Mouse (Mus musculus): ENCODE measurements at regions not wholly inside any gene's neighbourhood (a gene's known extent, or its start where the extent isn't known, plus 50 kb on each side); places are given as distances from the start of the nearest gene placed in this dataset.

DNA sequence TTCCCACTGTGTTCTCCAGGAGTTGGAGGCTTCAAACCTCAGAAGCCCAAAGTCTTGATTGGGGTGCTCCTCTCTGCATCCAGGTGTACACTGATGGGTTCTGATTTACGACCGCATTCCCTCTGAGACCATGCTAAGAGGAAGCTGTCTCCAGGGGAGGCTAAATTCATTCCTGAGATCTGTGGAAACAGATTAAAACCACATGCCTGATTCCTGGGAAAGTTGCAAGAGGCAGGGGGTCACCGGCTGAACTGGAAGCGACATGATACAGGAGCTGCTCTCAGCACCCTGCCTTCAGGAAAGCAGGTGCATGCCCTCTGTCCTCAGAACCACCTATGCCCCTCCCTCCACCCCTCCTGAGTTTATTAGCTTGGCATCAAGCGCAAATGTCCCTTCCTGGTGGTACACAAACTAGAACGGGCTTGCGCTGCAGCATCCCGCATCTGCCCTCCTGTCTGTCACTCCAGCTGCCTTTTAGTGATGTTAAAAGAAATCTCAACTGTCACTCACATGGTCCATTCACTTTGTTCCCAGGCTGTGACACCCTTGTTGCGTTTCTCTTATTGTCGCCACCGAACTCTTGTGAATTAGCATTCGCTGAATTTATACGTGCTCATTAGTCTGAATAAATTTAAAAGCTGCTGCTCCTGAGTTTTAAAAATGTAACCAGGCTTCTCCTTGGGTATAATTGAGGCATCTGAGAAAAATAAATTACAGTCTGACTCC lies 446.3 kb upstream of the 3110018I06Rik start:
- Histone ChIP-seq H3K9ac (ENCODE audit: low read depth, low read length) (no peak overlapping the region), H3K4me2 (ENCODE audit: low read depth, low read length) (no peak overlapping the region), H3K27ac (ENCODE audit: low read length) (no peak overlapping the region), H3K27me3 (ENCODE audit: control insufficient read depth, insufficient read depth, low read depth, low read length) (no peaks in the 10 kb centered on the region), H3K9me3 (replicated peaks; ENCODE audit: control insufficient read depth, low read length) (no peaks in the 10 kb centered on the region), H3K4me3 (ENCODE audit: low read depth, low read length) (no peak overlapping the region), H3K36me3 (ENCODE audit: control insufficient read depth, insufficient read depth) (no peaks in the 10 kb centered on the region), H3K4me1 (ENCODE audit: control insufficient read depth, low read depth, low read length) (no peaks in the 10 kb centered on the region)
- ATAC-seq (ENCODE audit: low read depth) = no peak
- WGBS (ENCODE audit: insufficient replicate concordance) = 69% methylated on average over 13 of the region's 13 CpGs

DNA sequence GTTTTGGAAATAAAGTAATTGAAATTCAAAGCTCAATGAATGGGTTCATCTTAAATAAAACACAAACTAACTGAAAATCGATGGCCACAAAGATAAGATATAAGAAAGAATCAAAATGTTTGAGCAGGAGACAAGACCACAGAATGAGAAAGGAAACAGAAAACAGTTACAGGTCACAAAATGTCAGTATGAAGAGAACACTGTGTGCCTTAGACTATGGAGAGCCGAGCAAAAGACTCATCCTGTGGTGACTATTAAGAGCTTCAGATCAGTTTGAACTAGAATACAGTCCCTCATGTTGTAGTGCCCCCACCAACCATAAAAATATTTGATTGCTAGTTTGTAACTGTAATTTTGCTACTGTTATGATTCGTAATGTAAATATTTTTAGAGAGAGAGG lies 441.9 kb upstream of the 3110018I06Rik start:
- Histone ChIP-seq H3K9me3 (replicated peaks; ENCODE audit: control insufficient read depth, low read length) (peaks cover 2% of the 10 kb centered on the region; the same call in 1 of the 2 replicates), H3K4me1 (ENCODE audit: control insufficient read depth, low read depth, low read length) (no peaks in the 10 kb centered on the region), H3K27ac (ENCODE audit: low read length) (no peak overlapping the region), H3K27me3 (ENCODE audit: control insufficient read depth, insufficient read depth, low read depth, low read length) (no peaks in the 10 kb centered on the region), H3K4me3 (ENCODE audit: low read depth, low read length) (no peak overlapping the region), H3K36me3 (ENCODE audit: control insufficient read depth, insufficient read depth) (no peaks in the 10 kb centered on the region), H3K9ac (ENCODE audit: low read depth, low read length) (no peak overlapping the region), H3K4me2 (ENCODE audit: low read depth, low read length) (no peak overlapping the region)
- 42% methylated on average over 3 of the region's 3 CpGs for WGBS (ENCODE audit: insufficient replicate concordance)
- no peak for ATAC-seq (ENCODE audit: low read depth)

DNA sequence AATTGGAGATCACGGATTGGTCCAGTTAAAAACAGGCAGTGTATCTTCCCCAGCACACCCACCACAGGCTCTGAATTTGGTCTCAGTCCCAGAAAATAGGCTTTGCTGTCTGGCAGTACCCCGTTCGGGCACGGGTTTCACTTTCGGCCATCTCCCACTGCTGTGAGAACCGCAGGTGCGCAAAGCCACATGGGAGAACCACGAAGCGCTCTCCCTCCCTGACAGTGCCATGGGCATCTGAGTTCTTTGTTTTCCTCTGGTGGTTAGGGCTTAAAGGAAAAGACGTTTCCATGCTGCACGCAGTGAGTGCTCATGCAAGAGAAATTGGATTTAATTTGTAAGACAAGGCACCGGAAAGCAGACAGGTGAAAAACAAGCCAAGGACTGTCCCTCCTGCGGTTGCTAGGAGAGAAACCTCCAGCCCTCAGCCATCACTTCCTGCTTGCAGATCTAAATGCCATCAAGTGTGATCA lies 441.3 kb upstream of the 3110018I06Rik start:
- peaks cover 3% of the 10 kb centered on the region; the same call in 1 of the 2 replicates for H3K9me3 ChIP-seq (replicated peaks; ENCODE audit: control insufficient read depth, low read length)
- no peak overlapping the region for H3K4me2 ChIP-seq (ENCODE audit: low read depth, low read length)
- H3K4me1 ChIP-seq (ENCODE audit: control insufficient read depth, low read depth, low read length) = no peaks in the 10 kb centered on the region
- WGBS (ENCODE audit: insufficient replicate concordance) = 72% methylated on average over 13 of the region's 13 CpGs
- H3K27me3 ChIP-seq (ENCODE audit: control insufficient read depth, insufficient read depth, low read depth, low read length) = no peaks in the 10 kb centered on the region
- H3K9ac ChIP-seq (ENCODE audit: low read depth, low read length) = no peak overlapping the region
- H3K27ac ChIP-seq (ENCODE audit: low read length) = no peak overlapping the region
- no peak overlapping the region for H3K4me3 ChIP-seq (ENCODE audit: low read depth, low read length)
- no peaks in the 10 kb centered on the region for H3K36me3 ChIP-seq (ENCODE audit: control insufficient read depth, insufficient read depth)
- ATAC-seq (ENCODE audit: low read depth) = no peak

DNA sequence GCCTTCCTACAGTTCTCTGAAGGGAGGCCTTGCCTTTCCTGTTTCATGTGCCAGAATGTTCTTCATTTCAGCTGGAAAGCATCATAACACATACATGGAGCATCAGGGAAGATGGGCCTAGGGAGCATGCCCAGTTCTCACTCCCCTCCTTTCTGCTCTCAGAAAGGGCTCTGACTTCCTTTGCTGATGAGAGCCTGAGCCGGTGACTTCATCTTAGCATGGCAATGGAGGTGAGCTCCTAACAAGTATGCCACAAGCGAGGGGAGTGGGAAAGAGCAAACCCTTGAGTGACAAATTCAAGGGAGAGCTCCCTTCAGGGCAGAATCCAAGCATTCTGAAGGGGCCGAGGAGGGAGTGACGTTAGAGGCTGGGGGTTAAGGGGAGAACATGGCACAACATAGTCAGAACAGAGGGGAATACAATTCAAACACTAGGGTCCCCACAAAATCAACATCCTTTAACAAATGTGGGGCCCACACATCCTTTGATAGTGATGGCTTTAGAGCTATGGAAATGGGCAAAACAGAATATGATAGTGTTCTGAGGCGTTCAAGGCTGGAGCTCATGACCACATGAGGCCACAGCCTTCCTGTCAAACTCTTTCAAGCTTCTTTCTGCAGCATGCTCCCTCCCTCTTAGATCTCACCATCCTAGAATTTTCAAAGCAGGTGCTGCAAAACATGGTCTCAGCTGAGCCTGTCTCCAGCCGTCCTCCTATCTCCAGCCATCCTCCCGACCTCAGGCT lies 437.4 kb upstream of the 3110018I06Rik start:
- Histone ChIP-seq H3K4me1 (ENCODE audit: control insufficient read depth, low read depth, low read length) (no peaks in the 10 kb centered on the region), H3K36me3 (ENCODE audit: control insufficient read depth, insufficient read depth) (no peaks in the 10 kb centered on the region), H3K9me3 (replicated peaks; ENCODE audit: control insufficient read depth, low read length) (peaks cover 3% of the 10 kb centered on the region; the same call in 1 of the 2 replicates), H3K9ac (ENCODE audit: low read depth, low read length) (no peak overlapping the region), H3K4me2 (ENCODE audit: low read depth, low read length) (no peak overlapping the region), H3K4me3 (ENCODE audit: low read depth, low read length) (no peak overlapping the region), H3K27me3 (ENCODE audit: control insufficient read depth, insufficient read depth, low read depth, low read length) (no peaks in the 10 kb centered on the region), H3K27ac (ENCODE audit: low read length) (no peak overlapping the region)
- WGBS (ENCODE audit: insufficient replicate concordance) = 51% methylated on average over 7 of the region's 7 CpGs
- ATAC-seq (ENCODE audit: low read depth) = no peak

DNA sequence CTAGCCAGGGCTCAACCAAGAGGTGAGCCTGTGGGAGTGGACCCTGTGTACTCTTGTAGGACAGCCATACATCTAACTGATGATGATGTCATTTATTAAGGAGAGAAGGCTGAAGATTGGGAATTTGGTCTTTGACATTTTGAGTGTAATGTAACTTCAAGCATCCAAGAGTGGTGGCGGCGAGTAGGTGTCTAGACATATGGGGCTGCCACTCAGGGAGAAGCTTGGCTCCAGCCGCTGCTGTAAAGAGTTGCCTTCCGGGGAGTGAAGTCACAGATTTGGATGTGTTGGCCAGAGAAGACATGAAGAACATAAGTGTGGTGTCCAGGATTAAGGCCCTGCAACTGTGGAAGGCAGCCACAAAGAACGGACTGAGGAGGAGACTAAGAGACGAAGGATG lies 436.3 kb upstream of the 3110018I06Rik start:
- H3K9me3 ChIP-seq (replicated peaks; ENCODE audit: control insufficient read depth, low read length) = peaks cover 3% of the 10 kb centered on the region; the same call in 1 of the 2 replicates
- no peak overlapping the region for H3K27ac ChIP-seq (ENCODE audit: low read length)
- no peak overlapping the region for H3K4me2 ChIP-seq (ENCODE audit: low read depth, low read length)
- H3K9ac ChIP-seq (ENCODE audit: low read depth, low read length) = no peak overlapping the region
- no peaks in the 10 kb centered on the region for H3K36me3 ChIP-seq (ENCODE audit: control insufficient read depth, insufficient read depth)
- H3K4me3 ChIP-seq (ENCODE audit: low read depth, low read length) = no peak overlapping the region
- no peaks in the 10 kb centered on the region for H3K27me3 ChIP-seq (ENCODE audit: control insufficient read depth, insufficient read depth, low read depth, low read length)
- H3K4me1 ChIP-seq (ENCODE audit: control insufficient read depth, low read depth, low read length) = no peaks in the 10 kb centered on the region
- 83% methylated on average over 6 of the region's 6 CpGs for WGBS (ENCODE audit: insufficient replicate concordance)
- ATAC-seq (ENCODE audit: low read depth) = no peak

DNA sequence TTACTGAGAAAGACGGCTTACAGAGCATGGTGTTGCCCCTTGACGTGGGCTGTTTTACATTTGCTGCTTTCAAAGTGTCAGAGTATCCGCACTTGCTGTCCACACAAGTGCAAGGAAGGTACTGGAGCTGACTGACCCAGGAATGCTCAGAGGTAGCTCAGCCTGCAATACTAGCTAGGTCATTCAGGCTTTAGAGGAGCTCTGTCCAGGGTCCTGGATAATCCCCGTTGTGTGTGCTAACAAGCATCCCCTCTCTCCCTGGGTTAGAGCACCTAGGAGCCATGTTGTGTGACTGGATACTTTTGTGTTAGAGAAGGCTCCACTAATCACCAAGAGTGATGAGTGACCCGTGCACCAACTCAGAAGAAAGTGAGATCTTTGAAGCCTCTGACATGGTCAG lies 431.9 kb upstream of the 3110018I06Rik start:
- no peak for ATAC-seq (ENCODE audit: low read depth)
- H3K9me3 ChIP-seq (replicated peaks; ENCODE audit: control insufficient read depth, low read length) = peaks cover under 1% of the 10 kb centered on the region; the same call in 1 of the 2 replicates
- no peak overlapping the region for H3K27ac ChIP-seq (ENCODE audit: low read length)
- no peak overlapping the region for H3K4me3 ChIP-seq (ENCODE audit: low read depth, low read length)
- no peaks in the 10 kb centered on the region for H3K27me3 ChIP-seq (ENCODE audit: control insufficient read depth, insufficient read depth, low read depth, low read length)
- no peaks in the 10 kb centered on the region for H3K4me1 ChIP-seq (ENCODE audit: control insufficient read depth, low read depth, low read length)
- H3K4me2 ChIP-seq (ENCODE audit: low read depth, low read length) = no peak overlapping the region
- 27% methylated on average over 5 of the region's 5 CpGs for WGBS (ENCODE audit: insufficient replicate concordance)
- H3K9ac ChIP-seq (ENCODE audit: low read depth, low read length) = no peak overlapping the region
- no peaks in the 10 kb centered on the region for H3K36me3 ChIP-seq (ENCODE audit: control insufficient read depth, insufficient read depth)

DNA sequence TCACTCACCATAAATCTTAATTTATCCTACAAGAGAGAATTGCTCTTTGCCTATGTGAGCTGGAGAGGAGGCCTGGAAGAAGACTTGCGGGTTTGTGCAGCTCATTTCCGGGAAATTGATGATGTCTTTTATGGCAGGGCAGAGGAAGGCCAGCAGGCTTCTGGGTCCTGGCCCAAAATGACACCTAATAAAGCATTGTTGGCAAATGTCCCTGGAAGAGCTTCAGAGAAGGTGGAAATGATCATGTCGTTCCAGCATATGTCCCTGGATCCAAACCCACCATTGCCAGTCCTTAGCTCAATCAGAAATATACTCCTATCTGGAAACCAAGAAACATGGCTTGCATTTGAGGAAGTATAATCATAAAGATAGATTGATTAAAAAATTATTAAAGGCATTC lies 427.9 kb upstream of the 3110018I06Rik start:
- Histone ChIP-seq H3K4me3 (ENCODE audit: low read depth, low read length) (no peak overlapping the region), H3K4me2 (ENCODE audit: low read depth, low read length) (no peak overlapping the region), H3K9me3 (replicated peaks; ENCODE audit: control insufficient read depth, low read length) (no peaks in the 10 kb centered on the region), H3K36me3 (ENCODE audit: control insufficient read depth, insufficient read depth) (no peaks in the 10 kb centered on the region), H3K9ac (ENCODE audit: low read depth, low read length) (no peak overlapping the region), H3K27me3 (ENCODE audit: control insufficient read depth, insufficient read depth, low read depth, low read length) (no peaks in the 10 kb centered on the region), H3K4me1 (ENCODE audit: control insufficient read depth, low read depth, low read length) (no peaks in the 10 kb centered on the region), H3K27ac (ENCODE audit: low read length) (no peak overlapping the region)
- no peak for ATAC-seq (ENCODE audit: low read depth)
- WGBS (ENCODE audit: insufficient replicate concordance) = 43% methylated on average over 3 of the region's 3 CpGs

DNA sequence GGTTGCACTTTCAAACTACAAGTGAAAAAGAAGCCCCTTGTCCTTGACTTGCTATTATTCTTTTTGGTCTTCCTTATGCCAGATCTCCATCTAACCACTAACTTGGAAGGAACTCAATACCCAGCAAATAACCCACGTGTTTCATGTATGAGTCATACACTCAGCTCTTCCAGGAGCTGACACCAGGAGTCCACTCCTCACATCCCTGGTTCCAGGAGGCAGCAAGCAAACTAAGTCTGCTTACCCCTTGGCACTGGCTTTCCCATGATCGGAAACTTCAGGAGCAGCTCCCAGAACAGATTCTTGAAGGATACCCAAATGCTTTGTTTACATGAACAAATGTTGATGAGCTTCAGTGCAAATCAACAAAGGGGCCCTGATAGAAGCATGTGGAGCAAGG lies 421.1 kb upstream of the 3110018I06Rik start:
- no peak overlapping the region for H3K4me3 ChIP-seq (ENCODE audit: low read depth, low read length)
- H3K9ac ChIP-seq (ENCODE audit: low read depth, low read length) = no peak overlapping the region
- H3K27ac ChIP-seq (ENCODE audit: low read length) = no peak overlapping the region
- H3K4me1 ChIP-seq (ENCODE audit: control insufficient read depth, low read depth, low read length) = no peaks in the 10 kb centered on the region
- no peak for ATAC-seq (ENCODE audit: low read depth)
- no peak overlapping the region for H3K4me2 ChIP-seq (ENCODE audit: low read depth, low read length)
- H3K27me3 ChIP-seq (ENCODE audit: control insufficient read depth, insufficient read depth, low read depth, low read length) = no peaks in the 10 kb centered on the region
- WGBS (ENCODE audit: insufficient replicate concordance) = 46% methylated on average over 2 of the region's 2 CpGs
- no peaks in the 10 kb centered on the region for H3K36me3 ChIP-seq (ENCODE audit: control insufficient read depth, insufficient read depth)
- no peaks in the 10 kb centered on the region for H3K9me3 ChIP-seq (replicated peaks; ENCODE audit: control insufficient read depth, low read length)

DNA sequence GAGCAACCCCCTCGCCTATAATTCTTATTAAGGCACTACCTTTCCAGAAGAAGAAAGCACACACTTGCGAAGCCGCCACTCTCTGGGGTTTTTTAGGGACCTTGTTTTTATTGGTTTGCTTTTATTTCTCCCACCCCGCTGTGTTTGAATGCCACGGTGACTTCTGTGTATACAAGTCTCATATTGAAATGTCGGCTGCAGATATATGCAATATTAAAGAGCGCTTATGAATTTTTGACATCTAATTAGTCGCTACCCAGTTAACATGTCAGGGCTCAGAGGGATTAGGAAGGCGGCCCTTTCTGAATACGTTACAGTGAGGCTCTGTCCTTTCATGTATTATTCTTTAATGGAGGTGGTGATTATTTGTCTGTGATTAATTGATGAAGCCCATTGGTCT lies 405.9 kb upstream of the 3110018I06Rik start:
- Histone ChIP-seq H3K4me1 (ENCODE audit: control insufficient read depth, low read depth, low read length) (no peaks in the 10 kb centered on the region), H3K4me2 (ENCODE audit: low read depth, low read length) (no peak overlapping the region), H3K4me3 (ENCODE audit: low read depth, low read length) (no peak overlapping the region), H3K27me3 (ENCODE audit: control insufficient read depth, insufficient read depth, low read depth, low read length) (no peaks in the 10 kb centered on the region), H3K9me3 (replicated peaks; ENCODE audit: control insufficient read depth, low read length) (no peaks in the 10 kb centered on the region), H3K9ac (ENCODE audit: low read depth, low read length) (no peak overlapping the region), H3K27ac (ENCODE audit: low read length) (no peak overlapping the region), H3K36me3 (ENCODE audit: control insufficient read depth, insufficient read depth) (no peaks in the 10 kb centered on the region)
- no peak for ATAC-seq (ENCODE audit: low read depth)
- WGBS (ENCODE audit: insufficient replicate concordance) = 70% methylated on average over 10 of the region's 10 CpGs

All from liver, embryonic 16.5 days (tissue).